Mouse (Mus musculus) limb, embryonic 15.5 days (tissue): ENCODE data around the gene 4930469K13Rik. TPM values are rescaled to one million over a fixed set of nuclear protein-coding genes. Genes with fewer than 3 reads are reported as not detected.

Experiments used
- ATAC-seq: fragments of 200-750 bp; cut with Nextera tagmentation; 2 replicates; pipeline ENCODE4 v1.8.0; 2017; ENCODE audit warnings: low read depth, moderate TSS enrichment; ENCODE audit not compliant: insufficient number of reproducible peaks, low FRiP score, low TSS enrichment
- H3K27ac ChIP-seq: fragments of 300-500 bp; sonication (generic); 2 replicates; pipeline ENCODE4 v1.5.1; 2015; ENCODE audit warnings: moderate library complexity, mild to moderate bottlenecking, inconsistent platforms
- H3K27me3 ChIP-seq: fragments of 300-500 bp; sonication (generic); 2 replicates; pipeline ENCODE4 v1.6.1; 2015; ENCODE audit warnings: inconsistent platforms
- H3K36me3 ChIP-seq: fragments of 300-500 bp; sonication (generic); 2 replicates; pipeline ENCODE4 v1.6.1; 2015; ENCODE audit warnings: inconsistent platforms
- H3K4me1 ChIP-seq: fragments of 300-500 bp; sonication (generic); 2 replicates; pipeline ENCODE4 v1.6.1; 2015; ENCODE audit warnings: inconsistent platforms
- H3K4me2 ChIP-seq: fragments of 300-500 bp; sonication (generic); 2 replicates; pipeline ENCODE4 v1.6.1; 2015; ENCODE audit warnings: mild to moderate bottlenecking, inconsistent platforms
- H3K4me3 ChIP-seq: fragments of 300-500 bp; sonication (generic); 2 replicates; pipeline ENCODE4 v1.5.1; 2015; ENCODE audit warnings: mild to moderate bottlenecking, inconsistent platforms
- H3K9ac ChIP-seq: fragments of 300-500 bp; sonication (generic); 2 replicates; pipeline ENCODE4 v1.6.1; 2015; ENCODE audit warnings: inconsistent platforms
- H3K9me3 ChIP-seq: fragments of 300-500 bp; sonication (generic); 2 replicates; pipeline ENCODE4 v1.6.1; 2016; ENCODE audit warnings: inconsistent platforms
- WGBS: fragments of 180-500 bp; shearing (Covaris S2); methylation state at CpG from one replicate; pipeline ENCODE4 v1.1.7; 2015; 5-methylcytosine and 5-hydroxymethylcytosine counted together
- polyA plus RNA-seq: library from polyadenylated mRNA; unstranded; fragments of >200 nt; fragmentation: Nextera tagmentation; extraction: Ambion mirVana; gene quantifications from 2 replicates; pipeline ENCODE4 v1.2.1, GENCODE M21; 2015

Gene 4930469K13Rik
- polyA plus RNA-seq, 1 experiment from 2014 or later, result 0.44 TPM

GRCm38 (mm10) chr11:33943565-33943964 lies 154.8 kb downstream of the 4930469K13Rik start:
- no peaks in the 10 kb centered on the region for H3K9me3 ChIP-seq
- no peaks in the 10 kb centered on the region for H3K27me3 ChIP-seq
- no peaks in the 10 kb centered on the region for H3K36me3 ChIP-seq
- H3K27ac ChIP-seq, result no peak overlapping the region
- no peak overlapping the region for H3K4me2 ChIP-seq
- no peak overlapping the region for H3K4me3 ChIP-seq
- peaks cover 4% of the 10 kb centered on the region; the same call in 1 of the 2 replicates for H3K4me1 ChIP-seq
- ATAC-seq, result no peak
- 73% methylated on average over 1 of the region's 1 CpGs for WGBS
- H3K9ac ChIP-seq, result no peak overlapping the region

GRCm38 (mm10) chr11:33939456-33940113 lies 158.8 kb downstream of the 4930469K13Rik start:
- Histone ChIP-seq H3K9ac (no peak overlapping the region), H3K4me3 (no peak overlapping the region), H3K4me2 (no peak overlapping the region), H3K9me3 (no peaks in the 10 kb centered on the region), H3K27me3 (no peaks in the 10 kb centered on the region), H3K36me3 (no peaks in the 10 kb centered on the region), H3K4me1 (peaks cover 4% of the 10 kb centered on the region; the same call in 1 of the 2 replicates), H3K27ac (no peak overlapping the region)
- WGBS, result 73% methylated on average over 4 of the region's 4 CpGs
- ATAC-seq, result no peak

GRCm38 (mm10) chr11:33938561-33939274 lies 159.6 kb downstream of the 4930469K13Rik start:
- no peaks in the 10 kb centered on the region for H3K36me3 ChIP-seq

GRCm38 (mm10) chr11:33937641-33938040 lies 160.7 kb downstream of the 4930469K13Rik start:
- no peak overlapping the region for H3K9ac ChIP-seq
- no peak overlapping the region for H3K27ac ChIP-seq
- ATAC-seq, result no peak
- H3K27me3 ChIP-seq, result no peaks in the 10 kb centered on the region
- H3K4me2 ChIP-seq, result no peak overlapping the region
- peaks cover 4% of the 10 kb centered on the region; the same call in 1 of the 2 replicates for H3K4me1 ChIP-seq
- no peak overlapping the region for H3K4me3 ChIP-seq
- H3K36me3 ChIP-seq, result no peaks in the 10 kb centered on the region
- H3K9me3 ChIP-seq, result no peaks in the 10 kb centered on the region
- 72% methylated on average over 8 of the region's 8 CpGs for WGBS

More at GRCm38 (mm10) chr11:33938561-33939274, 159.6 kb downstream of the 4930469K13Rik start:
- Histone ChIP-seq H3K4me3 (no peak overlapping the region), H3K27me3 (no peaks in the 10 kb centered on the region), H3K27ac (peak overlapping the region; percentile 7; the same call in 1 of the 2 replicates), H3K9me3 (no peaks in the 10 kb centered on the region), H3K9ac (no peak overlapping the region), H3K4me1 (peaks cover 4% of the 10 kb centered on the region; the same call in 1 of the 2 replicates), H3K4me2 (no peak overlapping the region)
- ATAC-seq, result no peak
- 37% methylated on average over 7 of the region's 7 CpGs for WGBS

GRCm38 (mm10) chr11:33934286-33934685 lies 164.1 kb downstream of the 4930469K13Rik start:
- H3K4me3 ChIP-seq, result no peak overlapping the region
- H3K27ac ChIP-seq, result no peak overlapping the region
- no peak overlapping the region for H3K9ac ChIP-seq
- H3K27me3 ChIP-seq, result no peaks in the 10 kb centered on the region
- ATAC-seq, result no peak
- H3K4me2 ChIP-seq, result no peak overlapping the region
- WGBS, result 66% methylated on average over 9 of the region's 9 CpGs
- H3K9me3 ChIP-seq, result no peaks in the 10 kb centered on the region
- peaks cover 8% of the 10 kb centered on the region; the same call in 1 of the 2 replicates for H3K4me1 ChIP-seq
- no peaks in the 10 kb centered on the region for H3K36me3 ChIP-seq

- H3K9ac ChIP-seq, result no peak overlapping the region
- WGBS, result 39% methylated on average over 18 of the region's 18 CpGs
- no peaks in the 10 kb centered on the region for H3K9me3 ChIP-seq
- no peaks in the 10 kb centered on the region for H3K36me3 ChIP-seq
- peak overlapping the region; percentile 54; the same call in 1 of the 2 replicates for H3K27ac ChIP-seq
- peaks cover 17% of the 10 kb centered on the region for H3K4me1 ChIP-seq
- no peak overlapping the region for H3K4me3 ChIP-seq
- ATAC-seq, result no peak
- H3K4me2 ChIP-seq, result 0 out of 2 replicates have a peak overlapping the region, but pooled peaks have one; percentile 11
- H3K27me3 ChIP-seq, result no peaks in the 10 kb centered on the region
These were observed 165.8 kb downstream of the 4930469K13Rik start for GRCm38 (mm10) chr11:33932386-33933111.

GRCm38 (mm10) chr11:33931836-33932385 lies 166.4 kb downstream of the 4930469K13Rik start:
- Histone ChIP-seq H3K27me3 (no peaks in the 10 kb centered on the region), H3K4me3 (no peak overlapping the region), H3K4me1 (peaks cover 17% of the 10 kb centered on the region), H3K27ac (peak overlapping the region; percentile 54; the same call in 1 of the 2 replicates), H3K4me2 (0 out of 2 replicates have a peak overlapping the region, but pooled peaks have one; percentile 11), H3K9ac (no peak overlapping the region), H3K9me3 (no peaks in the 10 kb centered on the region), H3K36me3 (no peaks in the 10 kb centered on the region)
- 13% methylated on average over 10 of the region's 10 CpGs for WGBS
- ATAC-seq, result no peak

GRCm38 (mm10) chr11:33929412-33929811 lies 168.9 kb downstream of the 4930469K13Rik start:
- no peaks in the 10 kb centered on the region for H3K36me3 ChIP-seq
- no peaks in the 10 kb centered on the region for H3K9me3 ChIP-seq

GRCm38 (mm10) chr11:33928658-33929057 lies 169.7 kb downstream of the 4930469K13Rik start:
- no peak overlapping the region for H3K27ac ChIP-seq
- peaks cover 20% of the 10 kb centered on the region for H3K4me1 ChIP-seq
- H3K9ac ChIP-seq, result no peak overlapping the region
- no peaks in the 10 kb centered on the region for H3K27me3 ChIP-seq
- H3K36me3 ChIP-seq, result no peaks in the 10 kb centered on the region
- no peak for ATAC-seq
- no peak overlapping the region for H3K4me2 ChIP-seq
- H3K9me3 ChIP-seq, result no peaks in the 10 kb centered on the region
- H3K4me3 ChIP-seq, result no peak overlapping the region
- WGBS, result 14% methylated on average over 7 of the region's 7 CpGs

More at GRCm38 (mm10) chr11:33929412-33929811, 168.9 kb downstream of the 4930469K13Rik start:
- H3K4me3 ChIP-seq, result no peak overlapping the region
- H3K9ac ChIP-seq, result no peak overlapping the region
- no peak overlapping the region for H3K27ac ChIP-seq
- 61% methylated on average over 11 of the region's 11 CpGs for WGBS
- ATAC-seq, result no peak
- peaks cover 20% of the 10 kb centered on the region for H3K4me1 ChIP-seq
- no peak overlapping the region for H3K4me2 ChIP-seq
- H3K27me3 ChIP-seq, result no peaks in the 10 kb centered on the region

GRCm38 (mm10) chr11:33927836-33928235 lies 170.5 kb downstream of the 4930469K13Rik start:
- 64% methylated on average over 4 of the region's 4 CpGs for WGBS
- H3K36me3 ChIP-seq, result no peaks in the 10 kb centered on the region
- no peak overlapping the region for H3K4me2 ChIP-seq
- H3K4me3 ChIP-seq, result no peak overlapping the region
- H3K4me1 ChIP-seq, result peaks cover 20% of the 10 kb centered on the region
- H3K9me3 ChIP-seq, result no peaks in the 10 kb centered on the region
- H3K27ac ChIP-seq, result no peak overlapping the region
- ATAC-seq, result no peak
- no peaks in the 10 kb centered on the region for H3K27me3 ChIP-seq
- no peak overlapping the region for H3K9ac ChIP-seq

- H3K36me3 ChIP-seq, result no peaks in the 10 kb centered on the region
- H3K4me3 ChIP-seq, result no peak overlapping the region
- peaks cover 18% of the 10 kb centered on the region for H3K4me1 ChIP-seq
- no peak overlapping the region for H3K9ac ChIP-seq
- H3K9me3 ChIP-seq, result no peaks in the 10 kb centered on the region
- H3K4me2 ChIP-seq, result no peak overlapping the region
- ATAC-seq, result no peak
- H3K27me3 ChIP-seq, result no peaks in the 10 kb centered on the region
- no peak overlapping the region for H3K27ac ChIP-seq
- WGBS, result 63% methylated on average over 6 of the region's 6 CpGs
These were observed 171.0 kb downstream of the 4930469K13Rik start for GRCm38 (mm10) chr11:33927321-33927720.
